Mouse (Mus musculus) kidney, embryonic 14.5 days (tissue): ENCODE measurements at regions not wholly inside any gene's neighbourhood (a gene's known extent, or its start where the extent isn't known, plus 50 kb on each side); places are given as distances from the start of the nearest gene placed in this dataset.

Experiments used
- ATAC-seq: fragments of 200-750 bp; cut with Nextera tagmentation; 2 replicates; pipeline ENCODE4 v1.8.0; 2017; ENCODE audit warnings: moderate number of reproducible peaks, mild to moderate bottlenecking, moderate TSS enrichment, moderate library complexity; ENCODE audit not compliant: low FRiP score, low TSS enrichment
- H3K27ac ChIP-seq: fragments of 300-500 bp; sonication (generic); 2 replicates; pipeline ENCODE4 v1.5.1; 2014; ENCODE audit warnings: low read depth, mild to moderate bottlenecking, low read length, moderate library complexity, mixed read lengths
- H3K27me3 ChIP-seq: fragments of 300-500 bp; sonication (generic); 2 replicates; pipeline ENCODE4 v1.6.1; 2014; ENCODE audit warnings: mild to moderate bottlenecking, low read length; ENCODE audit not compliant: control insufficient read depth, insufficient read depth
- H3K36me3 ChIP-seq: fragments of 300-500 bp; sonication (generic); 2 replicates; pipeline ENCODE4 v1.6.1; 2014; ENCODE audit warnings: low read length, mixed read lengths; ENCODE audit not compliant: control insufficient read depth, insufficient read depth
- H3K4me1 ChIP-seq: fragments of 300-500 bp; sonication (generic); 2 replicates; pipeline ENCODE4 v1.6.1; 2014; ENCODE audit warnings: low read length, mixed read lengths; ENCODE audit not compliant: control insufficient read depth, insufficient read depth
- H3K4me2 ChIP-seq: fragments of 300-500 bp; sonication (generic); replicated peaks from 2 replicates; pipeline ENCODE4 v1.6.1; 2014; ENCODE audit warnings: low read depth, mild to moderate bottlenecking, low read length
- H3K4me3 ChIP-seq: fragments of 300-500 bp; sonication (generic); 2 replicates; pipeline ENCODE4 v1.5.1; 2014; ENCODE audit warnings: mild to moderate bottlenecking, low read length
- H3K9ac ChIP-seq: fragments of 300-500 bp; sonication (generic); 2 replicates; pipeline ENCODE4 v1.6.1; 2014; ENCODE audit warnings: low read depth, mild to moderate bottlenecking, low read length, moderate library complexity
- H3K9me3 ChIP-seq: fragments of 300-500 bp; sonication (generic); 2 replicates; pipeline ENCODE4 v1.6.1; 2016; ENCODE audit warnings: low read length; ENCODE audit not compliant: control insufficient read depth
- WGBS: fragments of 180-500 bp; shearing (Covaris S2); extraction: QIAGEN DNeasy Blood & Tissue Kit; methylation state at CpG from one replicate; pipeline ENCODE4 v1.1.7; 2014; 5-methylcytosine and 5-hydroxymethylcytosine counted together

GRCm38 (mm10) chr5:144621967-144622366 is 76.3 kb downstream of the Nptx2 start:
- 94% methylated on average over 14 of the region's 14 CpGs for WGBS
- Histone ChIP-seq H3K27me3 (no peaks in the 10 kb centered on the region), H3K9ac (no peak overlapping the region), H3K4me3 (no peak overlapping the region), H3K4me2 (no peak overlapping the region), H3K9me3 (peaks cover 3% of the 10 kb centered on the region; the same call in 1 of the 2 replicates), H3K4me1 (no peaks in the 10 kb centered on the region), H3K36me3 (no peaks in the 10 kb centered on the region), H3K27ac (no peak overlapping the region)
- no peak for ATAC-seq

GRCm38 (mm10) chr5:144623358-144623757 is 77.7 kb downstream of the Nptx2 start:
- WGBS = 62% methylated on average over 10 of the region's 10 CpGs
- H3K27ac ChIP-seq = no peak overlapping the region

GRCm38 (mm10) chr5:144632295-144632694 is 86.6 kb downstream of the Nptx2 start:
- ATAC-seq = no peak
- Histone ChIP-seq H3K4me3 (no peak overlapping the region), H3K27me3 (no peaks in the 10 kb centered on the region)

More at GRCm38 (mm10) chr5:144623358-144623757, 77.7 kb downstream of the Nptx2 start:
- ATAC-seq = no peak
- Histone ChIP-seq H3K9me3 (peaks cover 3% of the 10 kb centered on the region; the same call in 1 of the 2 replicates), H3K36me3 (no peaks in the 10 kb centered on the region), H3K27me3 (no peaks in the 10 kb centered on the region), H3K9ac (no peak overlapping the region), H3K4me3 (no peak overlapping the region), H3K4me2 (no peak overlapping the region), H3K4me1 (no peaks in the 10 kb centered on the region)

GRCm38 (mm10) chr5:144638631-144639030 is 92.9 kb downstream of the Nptx2 start:
- Histone ChIP-seq H3K27me3 (no peaks in the 10 kb centered on the region), H3K27ac (no peak overlapping the region), H3K36me3 (no peaks in the 10 kb centered on the region), H3K9ac (no peak overlapping the region), H3K4me2 (no peak overlapping the region), H3K4me1 (no peaks in the 10 kb centered on the region), H3K4me3 (no peak overlapping the region), H3K9me3 (no peaks in the 10 kb centered on the region)
- no peak; the same call in 1 of the 2 replicates for ATAC-seq
- WGBS = 60% methylated on average over 3 of the region's 3 CpGs

More at GRCm38 (mm10) chr5:144632295-144632694, 86.6 kb downstream of the Nptx2 start:
- Histone ChIP-seq H3K4me1 (no peaks in the 10 kb centered on the region), H3K27ac (no peak overlapping the region), H3K9me3 (no peaks in the 10 kb centered on the region), H3K36me3 (no peaks in the 10 kb centered on the region), H3K4me2 (no peak overlapping the region), H3K9ac (no peak overlapping the region)
- 78% methylated on average over 6 of the region's 6 CpGs for WGBS

GRCm38 (mm10) chr5:144639639-144640038 is 93.9 kb downstream of the Nptx2 start:
- 60% methylated on average over 5 of the region's 5 CpGs for WGBS
- H3K27me3 ChIP-seq = no peaks in the 10 kb centered on the region
- no peaks in the 10 kb centered on the region for H3K36me3 ChIP-seq
- H3K4me2 ChIP-seq = no peak overlapping the region
- no peaks in the 10 kb centered on the region for H3K4me1 ChIP-seq
- ATAC-seq = no peak
- H3K9ac ChIP-seq = no peak overlapping the region
- no peak overlapping the region for H3K4me3 ChIP-seq
- no peaks in the 10 kb centered on the region for H3K9me3 ChIP-seq
- H3K27ac ChIP-seq = no peak overlapping the region

- no peak overlapping the region for H3K4me3 ChIP-seq
- WGBS = 69% methylated on average over 8 of the region's 8 CpGs
- H3K4me2 ChIP-seq = no peak overlapping the region
- no peaks in the 10 kb centered on the region for H3K9me3 ChIP-seq
- no peaks in the 10 kb centered on the region for H3K4me1 ChIP-seq
- H3K27ac ChIP-seq = no peak overlapping the region
- no peak overlapping the region for H3K9ac ChIP-seq
- H3K36me3 ChIP-seq = no peaks in the 10 kb centered on the region
- H3K27me3 ChIP-seq = no peaks in the 10 kb centered on the region
- no peak for ATAC-seq
Observed at GRCm38 (mm10) chr5:144642766-144643165, 97.1 kb downstream of the Nptx2 start.

- H3K9ac ChIP-seq = no peak overlapping the region
- H3K27ac ChIP-seq = 0 out of 2 replicates have a peak overlapping the region, but pooled peaks have one; percentile 24
- H3K36me3 ChIP-seq = no peaks in the 10 kb centered on the region
- ATAC-seq = peak; percentile 89
- H3K4me3 ChIP-seq = no peak overlapping the region
- no peak overlapping the region for H3K4me2 ChIP-seq
- H3K4me1 ChIP-seq = no peaks in the 10 kb centered on the region
- no peaks in the 10 kb centered on the region for H3K27me3 ChIP-seq
- WGBS = 21% methylated on average over 2 of the region's 2 CpGs
- H3K9me3 ChIP-seq = no peaks in the 10 kb centered on the region
Observed at GRCm38 (mm10) chr5:144643438-144643837, 97.7 kb downstream of the Nptx2 start.

- no peaks in the 10 kb centered on the region for H3K9me3 ChIP-seq
- H3K4me3 ChIP-seq = no peak overlapping the region
- no peak overlapping the region for H3K9ac ChIP-seq
- no peaks in the 10 kb centered on the region for H3K36me3 ChIP-seq
- ATAC-seq = no peak
- H3K4me2 ChIP-seq = no peak overlapping the region
- no peaks in the 10 kb centered on the region for H3K4me1 ChIP-seq
- H3K27me3 ChIP-seq = no peaks in the 10 kb centered on the region
- H3K27ac ChIP-seq = no peak overlapping the region
- WGBS = 20% methylated on average over 3 of the region's 3 CpGs
Observed at GRCm38 (mm10) chr5:144645367-144645766, 99.7 kb downstream of the Nptx2 start.

GRCm38 (mm10) chr5:144647311-144648104 is 101.8 kb downstream of the Nptx2 start:
- H3K4me2 ChIP-seq = no peak overlapping the region
- H3K36me3 ChIP-seq = no peaks in the 10 kb centered on the region
- no peak overlapping the region for H3K9ac ChIP-seq
- 77% methylated on average over 12 of the region's 12 CpGs for WGBS
- no peaks in the 10 kb centered on the region for H3K4me1 ChIP-seq
- no peaks in the 10 kb centered on the region for H3K27me3 ChIP-seq
- H3K4me3 ChIP-seq = no peak overlapping the region
- no peaks in the 10 kb centered on the region for H3K9me3 ChIP-seq
- no peak for ATAC-seq
- H3K27ac ChIP-seq = no peak overlapping the region
